In the genomic region with DNA sequence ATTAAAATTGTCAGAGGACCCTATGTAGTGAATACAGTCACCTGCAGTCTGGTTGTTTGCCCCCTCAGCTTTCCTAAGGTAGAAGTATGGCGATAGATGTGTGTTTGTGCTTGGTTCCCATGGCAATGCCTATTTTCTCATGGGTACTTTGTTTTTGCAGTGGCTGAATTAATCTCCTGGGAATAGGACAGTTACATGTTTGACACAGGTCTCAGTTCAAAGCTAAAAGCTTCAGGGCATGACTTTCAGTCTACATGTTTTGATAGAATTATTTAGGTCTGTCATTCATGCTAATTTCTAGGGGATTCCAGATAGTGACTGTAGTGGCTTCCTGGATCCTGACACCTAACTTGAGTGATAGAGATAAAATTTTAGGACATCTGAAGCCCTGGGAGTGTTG, we compare ENCODE assay signal across 16 mouse cellular contexts.
"Had no signal": no experiment of that assay in that cellular context is flagged by ENCODE, and none has a peak within 500 bp of the region (broad histone marks: within the 10 kb centered on the region; RNA-seq: fewer than 3 reads in every experiment).

No protein-coding gene starts in this region.

- H3K4me1 ChIP-seq: neural tube, embryonic 13.5 days; neural tube, embryonic 15.5 days; stomach, embryonic 15.5 days had no signal

- H3K9me3 ChIP-seq: neural tube, embryonic 13.5 days; neural tube, embryonic 15.5 days; stomach, embryonic 15.5 days had no signal

- DNase-seq: retina, postnatal 1 day; right cerebral cortex, adult 18-20 months; right cerebral cortex, postnatal 14 days; right cerebral cortex, postnatal 25 days; right cerebral cortex, postnatal 4 days; spleen, adult 18-20 months; thymus, adult 18-20 months; thymus, adult 2 months; thymus, postnatal 14 days; thymus, postnatal 25 days; thymus, postnatal 36 days; thymus, postnatal 4 days had no signal

- H3K9ac ChIP-seq: neural tube, embryonic 13.5 days; neural tube, embryonic 15.5 days; stomach, embryonic 15.5 days had no signal

- H3K36me3 ChIP-seq: neural tube, embryonic 13.5 days; neural tube, embryonic 15.5 days; stomach, embryonic 15.5 days had no signal

- H3K27me3 ChIP-seq: neural tube, embryonic 13.5 days; neural tube, embryonic 15.5 days; stomach, embryonic 15.5 days had no signal

- H3K4me3 ChIP-seq: neural tube, embryonic 13.5 days; neural tube, embryonic 15.5 days; stomach, embryonic 15.5 days had no signal

- H3K27ac ChIP-seq: neural tube, embryonic 13.5 days; neural tube, embryonic 15.5 days; stomach, embryonic 15.5 days; stomach, postnatal 0 days had no signal
